Mouse (Mus musculus): ENCODE measurements around the gene Nap1l1.

- TF ChIP-seq CTCF (IDR thresholded peaks at IDR 0.05; ENCODE audit: low read depth) (no peak), EP300 (IDR thresholded peaks at IDR 0.05; ENCODE audit: low read depth) (no peak)
Measured at GRCm38 (mm10) chr10:111527613-111528012, 54.6 kb downstream of the Nap1l1 start.
